Mouse (Mus musculus): Measurements from ENCODE around the gene Tspan15.

GRCm38 (mm10) chr10:62269278-62269677 is 38.2 kb upstream of the Tspan15 start:
- TF ChIP-seq CTCF (conservative IDR thresholded peaks at IDR 0.05; ENCODE audit: low read length) (no peak), POU5F1 (IDR thresholded peaks at IDR 0.05; ENCODE audit: borderline replicate concordance, low read length) (no peak)

Measured in E14TG2a.4 (cell line).